Mouse (Mus musculus): ENCODE measurements around the gene Nkx3-2.

The Nkx3-2 gene

GRCm38 (mm10) chr5:41763731-41764721, at the start of gene Nkx3-2:
Gene Nkx3-2, minus strand, starts transcription at chr5:41764501.
- no peak for DNase-seq

DNA sequence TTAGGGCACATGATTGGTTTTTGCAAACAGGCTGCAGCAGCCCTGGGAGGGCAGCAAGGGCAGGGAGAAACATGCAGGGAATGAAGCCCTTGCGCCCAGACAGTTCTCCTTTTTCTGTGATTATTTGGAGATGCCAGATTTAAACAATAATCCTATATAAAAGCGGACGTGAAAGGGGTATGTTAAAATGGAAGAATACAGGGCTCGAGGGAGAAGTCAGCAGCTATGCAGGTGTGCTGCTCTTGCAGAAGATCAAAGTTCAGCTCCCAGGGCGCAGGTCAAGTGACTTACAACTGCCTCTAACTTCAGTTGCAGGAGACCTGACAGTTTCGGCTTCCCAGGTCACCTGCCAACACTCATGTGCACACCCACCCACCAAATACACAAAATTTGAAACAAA, 48.2 kb upstream of the Nkx3-2 start:
- no peak for DNase-seq

DNA sequence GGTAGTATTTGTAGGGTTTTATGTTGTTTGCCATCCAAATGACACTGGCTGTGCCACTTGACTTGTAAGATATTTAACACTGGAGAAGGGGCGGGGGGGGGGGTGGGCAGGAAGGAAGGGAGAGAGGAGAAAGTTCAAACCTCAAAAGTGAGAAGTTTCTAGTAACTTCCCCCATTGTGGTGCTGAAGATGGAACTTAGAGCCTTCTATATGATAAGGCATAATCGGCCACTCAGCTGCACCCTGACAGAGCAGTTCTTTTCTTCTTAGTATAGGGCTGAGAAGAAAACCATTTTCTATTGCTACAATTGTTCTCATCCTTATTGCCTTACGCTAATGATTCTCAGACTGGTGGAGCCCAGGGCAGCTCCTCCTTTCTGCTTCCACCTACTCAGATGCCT, 47.0 kb upstream of the Nkx3-2 start:
- no peak for DNase-seq

DNA sequence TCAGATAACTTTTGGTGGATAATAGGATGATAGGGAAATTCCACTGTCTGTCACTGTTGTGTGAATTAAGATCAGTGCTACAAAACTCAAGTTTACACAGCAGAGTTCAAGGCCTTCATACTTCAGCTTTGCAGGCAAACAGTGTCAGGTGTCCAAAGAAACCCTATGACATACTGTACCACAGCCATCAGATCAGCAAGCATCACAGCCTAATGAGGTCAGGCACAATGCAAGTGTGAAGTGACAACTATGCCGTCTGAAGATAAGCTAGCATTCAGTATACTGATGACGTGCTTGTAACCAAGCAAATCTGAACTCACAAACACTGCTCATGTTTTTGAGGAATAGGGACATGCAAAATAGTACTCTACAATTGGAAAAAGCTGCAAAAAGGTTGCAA, 43.1 kb upstream of the Nkx3-2 start:
- DNase-seq, result no peak

DNA sequence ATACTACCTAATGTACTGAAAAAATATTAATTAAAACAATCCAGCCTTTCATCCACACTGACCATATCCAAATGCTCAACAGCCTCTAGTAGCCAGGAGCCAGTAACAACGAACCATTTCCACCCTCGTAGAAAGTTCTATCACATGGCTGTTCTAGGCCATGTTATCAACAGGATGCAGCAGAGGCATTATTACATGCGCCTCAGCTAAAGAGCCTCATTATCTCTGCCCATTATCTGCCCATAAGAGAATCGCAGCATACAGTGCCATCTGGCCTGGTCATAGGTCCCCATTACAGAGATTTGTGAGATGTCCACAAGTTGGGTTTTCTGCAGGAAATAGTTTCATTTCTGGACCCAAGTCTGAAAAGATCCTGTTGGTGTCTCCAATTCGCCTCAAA, 41.9 kb upstream of the Nkx3-2 start:
- no peak for DNase-seq

DNA sequence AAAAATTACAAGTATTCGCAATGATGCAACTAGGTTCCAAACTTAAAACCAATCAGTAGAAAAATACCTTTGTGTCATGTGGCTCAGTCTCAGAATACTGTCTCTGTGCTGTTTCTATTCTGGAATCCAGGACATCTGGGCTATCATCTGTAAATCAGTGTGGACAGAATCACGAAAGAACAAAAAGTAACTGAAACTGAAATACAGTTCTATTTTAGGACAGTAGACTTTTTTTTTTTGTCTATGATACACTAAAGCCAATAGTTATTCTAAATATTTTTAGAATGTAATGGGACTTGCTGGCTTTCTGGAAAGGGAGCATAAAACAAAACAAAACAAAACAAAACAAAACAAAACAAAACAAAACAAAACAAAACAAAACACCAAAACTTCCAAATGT, 40.8 kb upstream of the Nkx3-2 start:
- no peak for DNase-seq

DNA sequence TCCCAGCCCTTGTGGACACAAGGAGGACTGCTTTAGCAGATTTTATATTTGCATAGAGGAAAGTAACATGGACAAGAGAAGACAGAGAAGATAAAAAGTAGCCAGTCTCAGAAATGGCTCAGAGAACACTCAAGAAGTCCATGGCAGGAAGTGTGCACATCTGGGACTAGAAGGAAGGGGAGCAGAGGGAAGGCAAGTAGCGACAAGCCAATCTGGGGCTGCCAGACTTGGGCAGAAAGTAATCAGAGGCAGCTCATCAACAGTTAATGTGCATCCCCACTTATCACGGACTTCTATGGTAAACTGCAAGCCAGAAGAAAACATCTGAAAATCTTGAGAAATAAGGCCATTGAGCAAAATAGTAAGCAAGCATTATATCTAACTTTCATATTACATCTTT, 40.3 kb upstream of the Nkx3-2 start:
- no peak for DNase-seq

DNA sequence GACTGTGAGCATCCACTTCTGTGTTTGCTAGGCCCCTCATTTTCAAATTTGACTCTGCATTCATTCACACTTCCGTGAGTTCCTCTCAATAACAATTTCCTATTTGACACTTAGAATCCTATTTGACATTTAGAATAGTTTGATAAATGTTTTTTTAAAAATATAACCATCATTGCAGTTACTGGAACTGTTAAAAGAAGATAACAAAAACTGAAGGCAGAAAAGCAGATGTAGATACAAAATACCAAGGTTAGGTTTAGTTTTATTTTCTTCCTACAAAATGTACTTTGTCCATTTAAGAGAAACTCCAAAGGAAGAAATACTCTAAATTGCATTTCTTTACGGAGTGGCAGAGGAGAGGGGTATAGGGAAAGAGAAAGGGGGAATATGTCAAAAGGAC, 37.3 kb upstream of the Nkx3-2 start:
- no peak for DNase-seq

DNA sequence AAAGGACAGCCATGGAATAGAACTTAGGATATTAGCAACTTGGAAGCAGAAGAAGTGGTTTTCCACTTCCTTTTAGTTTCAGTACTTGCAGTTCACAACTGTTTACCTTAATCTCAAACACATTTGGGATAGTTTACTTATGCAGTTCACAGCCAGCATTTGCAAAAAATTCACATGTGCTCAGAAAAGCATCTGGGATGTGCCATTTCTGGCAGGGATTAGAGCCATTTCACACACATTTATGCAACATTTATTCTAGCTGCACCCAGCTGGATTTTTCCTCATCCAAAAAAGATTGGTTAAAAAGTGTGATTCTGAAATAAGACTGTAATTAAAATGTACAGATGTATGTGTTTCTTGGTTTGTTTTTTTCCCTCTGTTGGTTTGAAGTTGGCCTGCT, 30.1 kb upstream of the Nkx3-2 start:
- DNase-seq, result no peak

DNA sequence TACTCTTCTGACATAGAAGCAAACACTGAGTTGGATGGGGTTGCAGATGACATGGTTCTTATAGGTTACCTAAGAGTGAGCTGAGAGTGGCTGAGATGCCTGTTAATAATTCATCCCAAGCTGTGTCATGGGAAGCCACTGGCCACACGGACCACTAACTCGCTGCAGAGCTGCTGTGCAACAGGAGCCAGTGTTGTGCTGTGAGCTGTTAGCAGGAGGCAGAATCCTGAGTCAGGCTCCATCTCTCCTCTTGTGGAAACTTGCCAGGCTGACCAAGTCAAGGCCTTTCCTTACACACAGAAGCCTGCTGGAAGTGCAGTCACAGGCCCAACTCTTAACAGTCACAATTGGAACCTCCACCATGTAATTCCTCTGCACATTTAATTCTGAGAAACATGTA, 26.2 kb upstream of the Nkx3-2 start:
- DNase-seq, result no peak

- DNase-seq, result no peak
Observed at GRCm38 (mm10) chr5:41788877-41789276, 24.6 kb upstream of the Nkx3-2 start.

DNA sequence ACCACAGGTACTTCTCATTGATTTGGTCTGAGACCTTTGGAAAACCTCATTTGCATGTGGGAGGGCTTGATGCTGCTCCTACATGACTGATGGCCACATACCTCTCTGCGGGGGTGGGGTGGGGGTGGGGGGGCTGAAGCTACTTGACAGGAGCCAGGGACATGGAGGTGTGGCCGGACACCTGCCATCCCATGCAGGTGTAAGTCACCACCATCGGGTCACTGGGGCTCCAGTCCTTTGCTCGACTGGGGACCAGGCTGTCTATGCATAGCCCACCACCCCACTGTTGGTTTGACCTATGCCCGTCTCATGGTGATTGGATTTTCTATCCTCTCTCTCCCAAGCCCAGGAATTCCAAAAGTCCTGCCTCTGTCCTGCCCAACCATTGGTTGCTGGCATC, 17.6 kb upstream of the Nkx3-2 start:
- no peak for DNase-seq

- DNase-seq, result no peak
Observed at GRCm38 (mm10) chr5:41780026-41780425, 15.7 kb upstream of the Nkx3-2 start.

DNA sequence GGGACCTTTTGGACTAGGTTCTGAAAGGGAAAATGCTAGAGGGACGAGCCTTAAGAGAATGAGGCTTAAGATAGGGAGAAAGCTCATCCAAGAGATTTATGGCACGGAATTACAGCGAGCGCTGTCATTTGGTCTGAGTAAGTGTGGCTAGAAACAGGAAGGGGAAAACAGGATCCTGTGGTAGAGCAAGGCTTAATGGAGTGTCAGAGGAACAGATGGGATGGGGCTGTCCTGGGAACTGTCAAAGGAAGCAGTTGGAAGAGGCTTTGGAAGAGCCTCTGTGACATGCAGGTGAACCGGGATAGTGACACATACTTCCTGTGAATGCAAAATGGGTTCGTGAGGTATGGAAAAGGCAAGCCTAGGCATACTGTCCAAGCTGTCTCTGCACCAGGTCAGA, 11.4 kb upstream of the Nkx3-2 start:
- DNase-seq, result no peak

DNA sequence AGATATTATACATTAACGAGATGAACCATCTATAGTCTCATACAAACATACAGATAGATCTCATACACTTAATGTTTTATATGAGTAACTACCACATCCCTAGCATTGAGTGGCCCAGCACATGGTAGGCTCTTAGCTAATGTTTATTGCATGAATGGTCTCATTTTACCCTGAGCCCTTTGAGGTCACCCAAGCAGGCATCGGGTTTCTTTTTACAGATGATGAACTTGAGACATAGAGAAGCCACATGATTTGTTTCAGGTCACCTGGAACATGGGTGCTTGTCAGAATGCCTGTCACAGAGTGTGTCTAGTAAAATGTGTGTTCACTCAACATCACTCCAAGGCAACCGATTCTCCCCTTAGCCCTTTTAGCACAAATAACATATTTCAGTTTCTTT, 11.0 kb upstream of the Nkx3-2 start:
- DNase-seq, result no peak

- DNase-seq, result peak; percentile 88
Observed at GRCm38 (mm10) chr5:41768382-41769040, 4.2 kb upstream of the Nkx3-2 start.

DNA sequence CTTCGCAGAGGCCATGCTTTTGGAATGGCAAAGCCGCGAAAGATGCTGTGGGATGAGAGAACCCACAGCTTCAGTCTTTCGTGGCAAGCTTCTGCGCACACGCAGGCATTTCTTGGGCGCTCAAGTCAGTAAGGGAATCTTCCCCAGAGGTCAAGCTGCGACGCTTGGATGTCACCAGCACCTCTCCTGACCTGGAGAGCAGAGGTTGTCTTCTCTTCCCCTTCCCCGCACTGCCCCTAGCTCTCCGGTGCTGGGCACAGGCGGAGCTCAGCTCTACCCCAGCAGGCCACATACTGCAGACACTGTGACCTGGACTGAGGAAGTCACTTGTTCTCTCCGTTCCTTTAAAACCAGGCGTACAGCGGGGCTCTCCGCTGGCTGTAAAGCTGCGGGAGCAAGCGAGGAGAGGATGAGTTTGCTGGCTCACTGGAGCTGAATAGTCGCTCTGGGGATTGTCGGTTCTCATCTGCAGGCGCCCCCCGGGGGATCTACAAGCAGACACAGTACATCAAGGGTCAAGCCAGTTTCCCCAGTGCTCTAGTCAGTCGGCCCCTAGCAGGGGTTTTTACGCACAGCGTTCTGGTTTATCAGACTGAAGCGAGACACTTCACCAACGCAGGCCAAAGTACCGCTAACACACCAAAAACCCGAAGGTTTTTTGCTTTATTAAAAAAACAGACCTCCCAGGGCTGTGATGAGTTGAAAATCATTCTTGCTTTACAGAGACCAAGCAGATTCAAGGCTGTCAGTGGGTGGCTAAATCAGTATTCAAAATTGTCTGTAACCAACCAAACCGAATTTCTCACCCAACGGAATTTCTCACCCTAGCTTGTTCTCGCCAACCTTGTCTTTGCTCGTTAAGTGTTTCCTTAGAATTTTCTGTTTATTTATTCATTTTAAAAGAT, 3.2 kb upstream of the Nkx3-2 start:
- DNase-seq, result no peak

GRCm38 (mm10) chr5:41766406-41767010, 2.2 kb upstream of the Nkx3-2 start:
- DNase-seq, result no peak

DNA sequence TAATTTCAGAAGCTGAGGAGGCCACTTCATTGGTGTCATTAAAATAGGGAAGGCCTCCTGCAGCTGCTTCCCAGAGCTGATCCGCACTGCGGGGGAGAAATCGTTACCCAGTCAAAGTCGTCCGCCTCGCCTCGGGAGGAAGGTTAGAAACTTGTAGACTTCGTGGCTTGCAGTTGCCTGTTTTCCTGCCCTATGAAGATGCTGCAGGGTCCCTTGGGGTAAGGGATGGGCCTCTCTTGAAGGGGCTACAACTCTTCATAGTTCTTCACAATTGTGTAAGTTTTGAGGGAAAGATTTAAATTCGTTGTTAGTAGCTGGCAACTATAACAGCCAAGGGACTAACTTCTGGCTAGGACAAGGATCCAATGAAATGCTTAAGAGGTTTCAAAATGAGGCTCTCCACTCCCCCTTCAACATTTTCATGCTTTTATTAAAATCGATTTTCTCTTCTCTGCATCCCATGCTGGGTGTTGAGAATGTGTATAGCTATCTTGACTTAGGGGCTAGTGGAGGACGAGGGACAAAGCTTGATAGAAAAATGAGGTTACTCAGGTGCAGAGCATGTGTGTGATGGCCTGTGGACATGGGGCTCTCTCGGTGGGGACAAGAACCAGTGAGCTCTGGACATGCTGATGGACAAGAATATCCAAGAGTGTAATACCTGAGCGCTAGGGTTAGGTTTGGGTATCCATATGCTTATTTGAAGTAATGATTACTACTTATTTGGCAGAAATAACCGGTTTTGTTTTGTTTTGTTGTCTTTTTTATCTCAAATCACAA, 1.5 kb upstream of the Nkx3-2 start:
- DNase-seq, result no peak

GRCm38 (mm10) chr5:41762947-41763730, 1.2 kb downstream of the Nkx3-2 start:
- no peak for DNase-seq

Data from lung, postnatal 10 days (tissue).